Mouse (Mus musculus): ENCODE data around the gene Impg2. TPM values are rescaled to one million over a fixed set of nuclear protein-coding genes. Genes with fewer than 3 reads are reported as not detected.

The Impg2 gene
- polyA plus RNA-seq, 1 experiment from 2014 or later = not detected

- Histone ChIP-seq H3K4me1 (ENCODE audit: control insufficient read depth, insufficient read depth, low read length) (no peaks in the 10 kb centered on the region), H3K4me3 (ENCODE audit: low read depth, low read length) (no peak overlapping the region), H3K9ac (ENCODE audit: low read length) (no peak overlapping the region), H3K27me3 (ENCODE audit: control insufficient read depth, insufficient read depth, low read length) (no peaks in the 10 kb centered on the region), H3K36me3 (ENCODE audit: control insufficient read depth, insufficient read depth, low read length) (no peaks in the 10 kb centered on the region), H3K27ac (replicated peaks; ENCODE audit: low read depth, low read length) (no peak overlapping the region), H3K9me3 (ENCODE audit: control insufficient read depth, low read length) (no peaks in the 10 kb centered on the region), H3K4me2 (ENCODE audit: low read depth, severe bottlenecking) (no peak overlapping the region)
- DNase-seq (ENCODE audit: low spot score) (no peak), ATAC-seq (ENCODE audit: insufficient number of reproducible peaks, low FRiP score, low TSS enrichment, low read depth) (no peak)
Measured at GRCm38 (mm10) chr16:56311291-56311690, 107.2 kb downstream of the Impg2 start.

Other genes starting within 250 kb of the Impg2 start
- gene Rpl24, start 238.0 kb upstream of the Impg2 start, polyA plus RNA-seq (2014; fragmentation: Nextera tagmentation; extraction: Ambion mirVana) = 861 and 889 TPM in 2 replicates
- gene Zbtb11, start 230.4 kb upstream of the Impg2 start, polyA plus RNA-seq (2014; fragmentation: Nextera tagmentation; extraction: Ambion mirVana) = 18.0 and 19.6 TPM in 2 replicates
- 308 and 314 TPM in 2 replicates for gene Pcnp, start 174.6 kb upstream of the Impg2 start, polyA plus RNA-seq (2014; fragmentation: Nextera tagmentation; extraction: Ambion mirVana)
- 35.3 and 35.7 TPM in 2 replicates for gene Trmt10c, start 166.5 kb upstream of the Impg2 start, polyA plus RNA-seq (2014; fragmentation: Nextera tagmentation; extraction: Ambion mirVana)
- 31.1 and 33.1 TPM in 2 replicates for gene Senp7, start 156.0 kb upstream of the Impg2 start, polyA plus RNA-seq (2014; fragmentation: Nextera tagmentation; extraction: Ambion mirVana)